Mouse (Mus musculus) left cerebral cortex, adult 2 months (tissue): ENCODE measurements around the gene Npr1. TPM values are rescaled to one million over a fixed set of nuclear protein-coding genes. Genes with fewer than 3 reads are reported as not detected.

Source experiments
- DNase-seq, 2 experiments: peaks; one replicate each; pipeline ENCODE4 v3.0.0; 2021 to 2022; ENCODE audit warnings: low spot score in 2 of 2, mixed read lengths in 1 of 2; ENCODE audit errors: extremely low spot score in 1 of 2
- H3K27ac ChIP-seq: fragments of 200-600 bp; 2 replicates; pipeline ENCODE4 v1.8.1; 2022
- H3K4me3 ChIP-seq: fragments of 200-600 bp; 2 replicates; pipeline ENCODE4 v1.8.1; 2022
- CTCF ChIP-seq: fragments of 200-600 bp; IDR thresholded peaks from 2 replicates; pipeline ENCODE4 v1.8.1; 2022; ENCODE audit warnings: antibody characterized with exemption, mild to moderate bottlenecking, moderate library complexity
- intact Hi-C: fragments of 180-260 bp; cut with DNase I; formaldehyde crosslinking; loops from one replicate; pipeline ENCODE4 v1.15.1; 2025
- total RNA-seq, 2 experiments: library from RNA; stranded (reverse); gene quantifications; 2 replicates each; pipeline ENCODE4 v1.2.3; 2021

The Npr1 gene
- total RNA-seq, 2 experiments from 2014 or later: 3.3 TPM

GRCm38 (mm10) chr3:90451396-90452095 lies 14.1 kb downstream of the Npr1 start:
- peak in 1 of 2 experiments; percentile 36 for DNase-seq
- TF ChIP-seq CTCF: no peak
- Histone ChIP-seq H3K4me3 (no peak overlapping the region), H3K27ac (peak overlapping the region; percentile 61; the same call in 1 of the 2 replicates)
- intact Hi-C loops: no loop called here

- H3K4me3 ChIP-seq: no peak overlapping the region
- no peak for TF ChIP-seq CTCF
- no peak for DNase-seq
- intact Hi-C loops: no loop called here
- H3K27ac ChIP-seq: peak overlapping the region; percentile 61; the same call in 1 of the 2 replicates
Observed at GRCm38 (mm10) chr3:90450874-90451273, 14.8 kb downstream of the Npr1 start.

GRCm38 (mm10) chr3:90448626-90449025 lies 17.0 kb downstream of the Npr1 start:
- intact Hi-C loops: no loop called here
- Histone ChIP-seq H3K27ac (no peak overlapping the region), H3K4me3 (no peak overlapping the region)
- no peak for TF ChIP-seq CTCF
- no peak for DNase-seq

- peak overlapping the region; percentile 60 for H3K27ac ChIP-seq
- DNase-seq: no peak
- intact Hi-C loops: no loop called here
- TF ChIP-seq CTCF: no peak
- H3K4me3 ChIP-seq: no peak overlapping the region; the same call in 1 of the 2 replicates
Observed at GRCm38 (mm10) chr3:90447123-90447494, 18.6 kb downstream of the Npr1 start.

- peak; percentile 36 to 56 for DNase-seq
- Histone ChIP-seq H3K4me3 (peak overlapping the region; percentile 20), H3K27ac (peak overlapping the region; percentile 60)
- intact Hi-C loops: no loop called here
- TF ChIP-seq CTCF: no peak
Observed at GRCm38 (mm10) chr3:90446389-90447122, 19.1 kb downstream of the Npr1 start.

- TF ChIP-seq CTCF: no peak
- DNase-seq: no peak
- intact Hi-C loops: no loop called here
- Histone ChIP-seq H3K27ac (peak overlapping the region; percentile 60), H3K4me3 (peak overlapping the region; percentile 20)
Observed at GRCm38 (mm10) chr3:90445417-90446200, 20.1 kb downstream of the Npr1 start.

GRCm38 (mm10) chr3:90443977-90444376 lies 21.7 kb downstream of the Npr1 start:
- intact Hi-C loops: no loop called here
- no peak for DNase-seq
- no peak overlapping the region for H3K4me3 ChIP-seq
- H3K27ac ChIP-seq: no peak overlapping the region
- TF ChIP-seq CTCF: no peak

- intact Hi-C loops: no loop called here
- no peak for DNase-seq
- TF ChIP-seq CTCF: no peak
- Histone ChIP-seq H3K4me3 (no peak overlapping the region), H3K27ac (no peak overlapping the region)
Observed at GRCm38 (mm10) chr3:90440756-90441155, 24.9 kb downstream of the Npr1 start.

GRCm38 (mm10) chr3:90437131-90437530 lies 28.5 kb downstream of the Npr1 start:
- no peak for DNase-seq
- H3K27ac ChIP-seq: no peak overlapping the region
- no peak for TF ChIP-seq CTCF
- intact Hi-C loops: no loop called here
- no peak overlapping the region for H3K4me3 ChIP-seq

GRCm38 (mm10) chr3:90434073-90434730 lies 31.5 kb downstream of the Npr1 start:
- peak overlapping the region; percentile 79 for H3K4me3 ChIP-seq
- DNase-seq: no peak
- H3K27ac ChIP-seq: peak overlapping the region; percentile 77
- intact Hi-C loops: loop anchor here (5.0 kb wide), 1 partner anchor 218 kb away; the partner anchor contains the start of gene S100a7a
- TF ChIP-seq CTCF: no peak

- Histone ChIP-seq H3K4me3 (peak within 1 kb of the TSS; percentile 79), H3K27ac (peak within 1 kb of the TSS; percentile 99)
- intact Hi-C loops: loop anchor here (2.0 to 5.0 kb wide), 2 partner anchors 41 to 219 kb away; partner anchors contain the start of gene S100a7a
- peak; percentile 100 for DNase-seq
- TF ChIP-seq CTCF: no peak
Observed at GRCm38 (mm10) chr3:90433381-90434020, 32.2 kb downstream of the Npr1 start, which contains the start of gene Ints3. TSS of gene Ints3 (minus strand) at chr3:90433622.
